Mouse (Mus musculus) forebrain, postnatal 0 days (tissue): Measurements from ENCODE around the gene Sass6. TPM values are rescaled to one million over a fixed set of nuclear protein-coding genes. Genes with fewer than 3 reads are reported as not detected.
"Not testable (repeated sequence)": the region's sequence is repeated elsewhere in the genome, so short reads cannot be mapped to it uniquely, and the experiment has no call there.

Source experiments
- ATAC-seq: fragments of 200-750 bp; cut with Nextera tagmentation; 2 replicates; pipeline ENCODE4 v1.8.0; 2017; ENCODE audit warnings: mild to moderate bottlenecking, moderate library complexity
- DNase-seq: peaks from one replicate; pipeline ENCODE4 v3.0.0-alpha.2; 2015
- H3K27ac ChIP-seq: fragments of 300-500 bp; sonication (generic); 2 replicates; pipeline ENCODE4 v1.5.1; 2014; ENCODE audit warnings: low read depth, mild to moderate bottlenecking, antibody characterized with exemption, low read length, moderate library complexity, mixed read lengths
- H3K27me3 ChIP-seq: fragments of 300-500 bp; sonication (generic); 2 replicates; pipeline ENCODE4 v1.6.1; 2014; ENCODE audit warnings: mild to moderate bottlenecking, low read length, mixed read lengths; ENCODE audit not compliant: insufficient read depth
- H3K36me3 ChIP-seq: fragments of 300-500 bp; sonication (generic); 2 replicates; pipeline ENCODE4 v1.6.1; 2014; ENCODE audit warnings: mild to moderate bottlenecking, moderate library complexity; ENCODE audit not compliant: insufficient read depth
- H3K4me1 ChIP-seq: fragments of 300-500 bp; sonication (generic); 2 replicates; pipeline ENCODE4 v1.6.1; 2014; ENCODE audit warnings: antibody characterized with exemption; ENCODE audit not compliant: insufficient read depth
- H3K4me2 ChIP-seq: fragments of 300-500 bp; sonication (generic); 2 replicates; pipeline ENCODE4 v1.6.1; 2014; ENCODE audit warnings: low read depth, mild to moderate bottlenecking, moderate library complexity
- H3K4me3 ChIP-seq: fragments of 300-500 bp; sonication (generic); 2 replicates; pipeline ENCODE4 v1.5.1; 2014; ENCODE audit warnings: low read depth, low read length, mixed read lengths
- H3K9ac ChIP-seq: fragments of 300-500 bp; sonication (generic); 2 replicates; pipeline ENCODE4 v1.6.1; 2014; ENCODE audit warnings: mild to moderate bottlenecking
- H3K9me3 ChIP-seq: fragments of 300-500 bp; sonication (generic); 2 replicates; pipeline ENCODE4 v1.6.1; 2016; ENCODE audit warnings: low read length
- CTCF ChIP-seq: sonication (generic); IDR thresholded peaks from 2 replicates; pipeline ENCODE4 v1.5.1; 2016; ENCODE audit warnings: antibody characterized with exemption, control low read depth, low read depth
- WGBS: fragments of 180-500 bp; shearing (Covaris S2); extraction: QIAGEN DNeasy Blood & Tissue Kit; methylation state at CpG from one replicate; pipeline ENCODE4 v1.1.7; 2014; 5-methylcytosine and 5-hydroxymethylcytosine counted together
- polyA plus RNA-seq: library from polyadenylated mRNA; unstranded; fragments of >200 nt; fragmentation: Nextera tagmentation; extraction: Ambion mirVana; gene quantifications from 2 replicates; pipeline ENCODE4 v1.2.1, GENCODE M21; 2015
- total RNA-seq: library from RNA; depleted of rRNA; stranded (reverse); fragments of >200 nt; gene quantifications from 2 replicates; pipeline ENCODE4 v1.2.3, GENCODE M21; 2014

The Sass6 gene
- total and polyA plus RNA-seq, 2 experiments from 2014 or later: 8.0 to 10.3 TPM

DNA sequence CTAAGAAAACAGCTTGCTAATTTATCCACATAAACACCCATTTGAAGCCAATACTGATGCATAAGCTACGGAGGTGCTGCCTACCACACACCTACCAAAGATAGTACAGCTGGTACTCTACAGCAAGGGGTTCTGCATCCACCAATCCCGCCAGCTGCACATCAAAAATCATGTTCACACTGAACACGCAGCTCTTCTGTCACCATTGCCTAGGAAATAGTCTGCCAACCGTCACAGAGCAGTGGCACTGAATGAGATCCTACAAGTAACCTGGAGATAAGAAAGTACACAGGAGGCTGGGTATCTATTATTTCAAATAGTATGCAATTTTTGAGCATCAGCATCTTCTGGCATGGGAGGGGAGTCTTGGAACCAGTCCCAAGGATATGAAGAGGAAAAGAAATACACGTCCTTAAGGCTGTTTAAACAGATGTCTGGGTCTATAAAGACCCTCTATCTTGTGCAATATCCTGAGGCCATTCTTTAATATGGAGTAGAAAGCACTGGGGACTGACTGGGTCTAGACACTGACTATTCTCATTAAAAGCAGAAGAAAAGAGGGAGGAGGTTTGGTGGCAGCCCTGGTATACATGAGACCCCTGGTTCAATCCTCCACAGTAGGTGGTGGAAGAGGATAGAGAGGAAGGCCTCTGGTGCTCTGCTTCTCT, 58.6 kb downstream of the Sass6 start:
- no peak for ATAC-seq
- 59% methylated on average over 5 of the region's 5 CpGs for WGBS
- no peak for TF ChIP-seq CTCF
- no peak overlapping the region for H3K4me2 ChIP-seq
- no peak overlapping the region for H3K9ac ChIP-seq
- no peaks in the 10 kb centered on the region for H3K9me3 ChIP-seq
- no peak overlapping the region for H3K27ac ChIP-seq
- no peak for DNase-seq
- H3K36me3 ChIP-seq: peaks cover 10% of the 10 kb centered on the region; the same call in 1 of the 2 replicates
- no peaks in the 10 kb centered on the region for H3K4me1 ChIP-seq
- no peak overlapping the region for H3K4me3 ChIP-seq
- no peaks in the 10 kb centered on the region for H3K27me3 ChIP-seq

DNA sequence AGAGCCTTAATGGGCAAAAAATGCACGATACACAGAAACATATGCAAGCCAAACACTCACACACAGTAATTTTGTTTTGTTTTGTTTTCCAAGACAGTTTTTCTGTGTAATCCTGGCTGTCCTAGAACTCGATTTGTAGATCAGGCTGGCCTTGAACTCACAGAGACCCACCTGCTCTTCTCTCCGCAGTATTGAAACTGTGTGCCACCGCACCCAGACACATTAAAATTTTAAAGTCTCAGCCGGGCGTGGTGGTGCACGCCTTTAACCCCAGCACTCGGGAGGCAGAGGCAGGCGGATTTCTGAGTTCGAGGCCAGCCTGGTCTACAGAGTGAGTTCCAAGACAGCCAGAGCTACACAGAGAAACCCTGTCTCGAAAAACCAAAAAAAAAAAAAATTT, 59.3 kb downstream of the Sass6 start:
- DNase-seq, H3K4me2 ChIP-seq, H3K27ac ChIP-seq, H3K27me3 ChIP-seq, H3K9ac ChIP-seq, H3K4me1 ChIP-seq, H3K9me3 ChIP-seq, ATAC-seq, H3K4me3 ChIP-seq: not testable (repeated sequence)
- WGBS: 95% methylated on average over 11 of the region's 11 CpGs
- peaks cover 10% of the 10 kb centered on the region; the same call in 1 of the 2 replicates for H3K36me3 ChIP-seq

- no peak for TF ChIP-seq CTCF
- Histone ChIP-seq H3K27ac (no peak overlapping the region), H3K4me2 (no peak overlapping the region), H3K9ac (no peak overlapping the region), H3K4me3 (no peak overlapping the region), H3K9me3 (no peaks in the 10 kb centered on the region), H3K27me3 (no peaks in the 10 kb centered on the region), H3K36me3 (no peaks in the 10 kb centered on the region), H3K4me1 (peaks cover 7% of the 10 kb centered on the region; the same call in 1 of the 2 replicates)
- ATAC-seq (no peak), DNase-seq (no peak)
- 79% methylated on average over 7 of the region's 7 CpGs for WGBS
These were observed 61.6 kb downstream of the Sass6 start for GRCm38 (mm10) chr3:116656184-116656965.

- no peak overlapping the region for H3K27ac ChIP-seq
- no peaks in the 10 kb centered on the region for H3K27me3 ChIP-seq
- H3K4me1 ChIP-seq: peaks cover 7% of the 10 kb centered on the region; the same call in 1 of the 2 replicates
- H3K4me3 ChIP-seq: no peak overlapping the region
- ATAC-seq (no peak), DNase-seq (no peak)
- H3K9me3 ChIP-seq: no peaks in the 10 kb centered on the region
- H3K4me2 ChIP-seq: no peak overlapping the region
- H3K9ac ChIP-seq: no peak overlapping the region
- WGBS: 49% methylated on average over 15 of the region's 15 CpGs
- H3K36me3 ChIP-seq: no peaks in the 10 kb centered on the region
- no peak for TF ChIP-seq CTCF
These were observed 64.3 kb downstream of the Sass6 start for GRCm38 (mm10) chr3:116658928-116659565.

DNA sequence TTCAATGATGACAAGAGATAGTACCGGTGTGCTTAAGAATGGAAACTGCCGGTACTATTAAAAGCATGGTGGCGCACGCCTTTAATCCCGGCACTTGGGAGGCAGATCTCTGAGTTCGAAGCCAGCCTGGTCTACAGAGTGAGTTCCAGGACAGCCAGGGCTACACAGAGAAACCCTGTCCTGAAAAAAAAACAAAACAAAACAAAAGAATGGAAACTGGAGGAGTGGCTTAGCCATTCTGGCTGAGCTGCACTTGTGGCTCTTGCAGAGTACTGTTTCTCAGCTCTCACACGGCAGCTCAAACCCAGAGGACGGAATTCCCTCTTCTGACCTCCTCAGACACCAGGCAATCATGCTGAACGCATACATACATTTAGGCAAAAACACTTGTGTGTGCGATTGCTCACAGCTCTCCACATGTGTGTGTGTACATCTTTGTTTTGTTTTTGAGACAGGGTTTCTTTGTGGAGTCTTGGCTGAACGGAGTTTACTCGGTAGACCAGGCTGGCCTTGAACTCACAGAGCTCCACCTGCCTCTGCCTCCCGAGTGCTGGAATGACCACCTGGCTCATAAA, 65.2 kb downstream of the Sass6 start:
- no peaks in the 10 kb centered on the region for H3K36me3 ChIP-seq
- ATAC-seq: no peak
- 79% methylated on average over 13 of the region's 13 CpGs for WGBS
- no peaks in the 10 kb centered on the region for H3K9me3 ChIP-seq
- no peak overlapping the region for H3K9ac ChIP-seq
- H3K4me3 ChIP-seq: no peak overlapping the region
- H3K27ac ChIP-seq: no peak overlapping the region
- no peak for DNase-seq
- peak overlapping the region; percentile 69; the same call in 1 of the 2 replicates for H3K4me2 ChIP-seq
- H3K27me3 ChIP-seq: no peaks in the 10 kb centered on the region
- TF ChIP-seq CTCF: no peak
- H3K4me1 ChIP-seq: peaks cover 7% of the 10 kb centered on the region; the same call in 1 of the 2 replicates

DNA sequence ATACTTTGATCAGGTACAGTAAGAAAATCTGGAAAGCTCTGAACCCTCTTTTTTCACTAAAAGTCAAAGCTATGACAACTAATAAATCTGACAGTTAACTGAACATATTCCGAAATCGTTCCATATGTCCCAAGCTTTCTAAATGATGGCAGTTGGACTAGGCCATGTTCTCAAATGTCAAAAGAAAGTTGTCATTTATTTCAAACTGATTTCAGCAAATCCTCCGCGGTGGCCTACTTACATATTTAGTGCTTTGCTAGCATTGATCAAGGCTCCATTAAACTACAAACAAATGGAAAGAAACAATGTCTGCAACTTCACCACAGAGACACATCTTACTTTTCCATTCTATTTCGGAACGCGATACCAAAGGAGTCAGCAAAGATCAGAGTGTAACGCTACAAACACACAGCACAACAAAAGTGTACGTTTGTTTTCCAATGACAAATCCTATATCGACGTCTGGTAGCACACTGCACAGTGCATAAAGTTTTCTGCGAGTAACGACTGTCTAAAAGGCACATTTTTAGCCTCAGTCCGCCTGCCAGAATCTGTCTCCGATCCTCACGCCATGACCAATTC, 66.6 kb downstream of the Sass6 start:
- Histone ChIP-seq H3K9ac (peak overlapping the region; percentile 93), H3K9me3 (no peaks in the 10 kb centered on the region), H3K27me3 (no peaks in the 10 kb centered on the region), H3K27ac (peak overlapping the region; percentile 91; the same call in 1 of the 2 replicates), H3K4me3 (peak overlapping the region; percentile 91), H3K36me3 (no peaks in the 10 kb centered on the region), H3K4me1 (peaks cover 7% of the 10 kb centered on the region; the same call in 1 of the 2 replicates), H3K4me2 (peak overlapping the region; percentile 69)
- 7% methylated on average over 16 of the region's 16 CpGs for WGBS
- ATAC-seq: no peak
- no peak for TF ChIP-seq CTCF
- DNase-seq: peak; percentile 38
